Comparison of ENCODE assay signal across 17 mouse cellular contexts in genomic region chr2:137153825-137154224, GRCm38 (mm10). TPM values are rescaled to one million over a fixed set of nuclear protein-coding genes. Genes with fewer than 3 reads are reported as not detected.
DNase-seq lines count a peak whose midpoint lies in the region; ATAC-seq and TF ChIP-seq lines count a peak whose summit lies in the region.
"Had no signal": no experiment of that assay in that cellular context is flagged by ENCODE, and none has a peak within 500 bp of the region (broad histone marks: within the 10 kb centered on the region; RNA-seq: fewer than 3 reads in every experiment).

No protein-coding gene starts in this region.

- no peak for ATAC-seq in liver, embryonic 12.5 days
- peak; percentile 82 for ATAC-seq in intestine, embryonic 15.5 days
- no peak for ATAC-seq in erythroid progenitor cell, adult 5-6 weeks (replicated peaks; ENCODE audit: low FRiP score, poor library complexity, severe bottlenecking)

- 27% methylated on average over 4 of the region's 4 CpGs for WGBS in liver, adult 2 months
- 44% methylated on average over 4 of the region's 4 CpGs for WGBS in liver, embryonic 12.5 days (ENCODE audit: insufficient replicate concordance)
- 36% methylated on average over 4 of the region's 4 CpGs for WGBS in intestine, embryonic 15.5 days

- peak; percentile 62 for DNase-seq in liver, adult 2 months (ENCODE audit: extremely low read depth, low read depth, low spot score)
- DNase-seq in kidney, adult 18-20 months: peak; percentile 10
- peak; percentile 10 to 14 for DNase-seq in kidney, postnatal 36 days
- DNase-seq in adrenal gland, adult 8-10 months: no peak
- DNase-seq: adrenal gland, postnatal 10 days; cerebellum, adult 9-10 months; gastrocnemius, postnatal 36 days; heart, postnatal 36 days; liver, embryonic 13.5 days; right cerebral cortex, adult 18-20 months; thymus, postnatal 25 days had no signal

- peaks cover 6% of the 10 kb centered on the region; the same call in 1 of the 2 replicates for H3K4me1 ChIP-seq in liver, adult 2 months (ENCODE audit: control insufficient read depth, insufficient read depth, low read length)
- no peaks in the 10 kb centered on the region for H3K4me1 ChIP-seq in liver, embryonic 12.5 days
- no peaks in the 10 kb centered on the region for H3K4me1 ChIP-seq in intestine, embryonic 15.5 days (replicated peaks)
- H3K4me1 ChIP-seq: heart, embryonic 12.5 days; liver, embryonic 13.5 days had no signal

- no peaks in the 10 kb centered on the region for H3K36me3 ChIP-seq in liver, adult 2 months (ENCODE audit: control insufficient read depth, insufficient read depth, low read length)
- no peaks in the 10 kb centered on the region for H3K36me3 ChIP-seq in liver, embryonic 12.5 days
- no peaks in the 10 kb centered on the region for H3K36me3 ChIP-seq in intestine, embryonic 15.5 days
- H3K36me3 ChIP-seq: G1E; heart, embryonic 12.5 days; liver, embryonic 13.5 days had no signal

- no peak for TF ChIP-seq POLR2A in liver, adult 2 months (IDR thresholded peaks at IDR 0.05; ENCODE audit: extremely low read depth, insufficient read depth, low read length)

- H3K4me3 ChIP-seq in liver, adult 2 months (ENCODE audit: insufficient read depth, low read depth, low read length): no peak overlapping the region
- no peak overlapping the region for H3K4me3 ChIP-seq in liver, embryonic 12.5 days
- no peak overlapping the region for H3K4me3 ChIP-seq in intestine, embryonic 15.5 days (replicated peaks)
- H3K4me3 ChIP-seq: heart, embryonic 12.5 days; liver, embryonic 13.5 days; myocyte had no signal

- no peak for TF ChIP-seq CTCF in liver, adult 2 months (IDR thresholded peaks at IDR 0.05; ENCODE audit: low read depth, low read length)

- no peaks in the 10 kb centered on the region for H3K79me2 ChIP-seq in liver, adult 2 months (ENCODE audit: control insufficient read depth, insufficient read depth, low read length)

- no peak overlapping the region for H3K4me2 ChIP-seq in liver, embryonic 12.5 days
- H3K4me2 ChIP-seq in intestine, embryonic 15.5 days (replicated peaks): no peak overlapping the region
- H3K4me2 ChIP-seq: heart, embryonic 12.5 days; liver, embryonic 13.5 days had no signal

- H3K9ac ChIP-seq in liver, adult 2 months (ENCODE audit: low read depth, low read length): no peak overlapping the region
- no peak overlapping the region for H3K9ac ChIP-seq in liver, embryonic 12.5 days
- no peak overlapping the region for H3K9ac ChIP-seq in intestine, embryonic 15.5 days
- H3K9ac ChIP-seq: heart, embryonic 12.5 days; liver, embryonic 13.5 days had no signal

- H3K9me3 ChIP-seq in liver, embryonic 12.5 days (replicated peaks): no peaks in the 10 kb centered on the region
- no peaks in the 10 kb centered on the region for H3K9me3 ChIP-seq in intestine, embryonic 15.5 days
- H3K9me3 ChIP-seq: heart, embryonic 12.5 days; liver, embryonic 13.5 days had no signal

- H3K27me3 ChIP-seq in liver, adult 2 months (ENCODE audit: control insufficient read depth, insufficient read depth, low read length): no peaks in the 10 kb centered on the region
- H3K27me3 ChIP-seq in liver, embryonic 12.5 days (replicated peaks): no peaks in the 10 kb centered on the region
- no peaks in the 10 kb centered on the region for H3K27me3 ChIP-seq in intestine, embryonic 15.5 days (replicated peaks)
- H3K27me3 ChIP-seq: heart, embryonic 12.5 days; liver, embryonic 13.5 days had no signal

- H3K27ac ChIP-seq in liver, adult 2 months (replicated peaks; ENCODE audit: insufficient read depth, low read depth, low read length): no peak overlapping the region
- H3K27ac ChIP-seq in liver, embryonic 12.5 days: no peak overlapping the region
- no peak overlapping the region for H3K27ac ChIP-seq in intestine, embryonic 15.5 days
- H3K27ac ChIP-seq: liver, embryonic 13.5 days had no signal

RNA-seq across cellular contexts. Expression of gene Jag1, which starts 37.4 kb away (rescaled TPM):
- total RNA-seq in liver, adult 2 months (2014; rRNA removed): 2.2 and 3.2 TPM in 2 replicates
- 0.58 and 0.84 TPM in 2 replicates for polyA plus RNA-seq in liver, adult 2 months (2012; rRNA removed)
- 2.7 and 2.8 TPM in 2 replicates for polyA plus RNA-seq in liver, embryonic 12.5 days (2016; fragmentation: Nextera tagmentation; extraction: Ambion mirVana)
- polyA plus RNA-seq in intestine, embryonic 15.5 days (2015; fragmentation: Nextera tagmentation; extraction: Ambion mirVana): 15.8 and 18.3 TPM in 2 replicates
- not detected in 2 replicates for total RNA-seq in erythroid progenitor cell, adult 5-6 weeks (2015; ENCODE audit: low replicate concordance)
- total RNA-seq in erythroid progenitor cell, adult 5-6 weeks (2017; ENCODE audit: low replicate concordance): 0.26 TPM in 1 of 2 replicates, not detected in the other
- total RNA-seq in adrenal gland, adult 8-10 months (2022): 10 to 100 TPM in 3 of 4 experiments, 1 to 10 TPM in 1; 10.0 to 13.4 (median 12.6) TPM
- total RNA-seq: G1E had no signal
- polyA plus RNA-seq: G1E had no signal
